Mouse (Mus musculus) CH12.LX (cell line): Measurements from ENCODE around the gene Runx3.

Experiments used
- CTCF ChIP-seq, 2 experiments: IDR thresholded peaks in 1 of 2; conservative IDR thresholded peaks in 1 of 2; 2 replicates each; pipeline ENCODE4 v1.5.1; 2011 to 2012; ENCODE audit warnings: low read depth in 2 of 2, low read length in 2 of 2, improper control_type of control experiment in 1 of 2, inconsistent platforms in 1 of 2, mild to moderate bottlenecking in 1 of 2, moderate library complexity in 1 of 2
- GABPA ChIP-seq: IDR thresholded peaks from 2 replicates; pipeline ENCODE4 v1.6.1; 2012; ENCODE audit warnings: low read depth, low read length, improper control_type of control experiment, inconsistent platforms; ENCODE audit not compliant: insufficient replicate concordance
- HCFC1 ChIP-seq: IDR thresholded peaks from 2 replicates; pipeline ENCODE4 v1.6.1; 2012; ENCODE audit warnings: low read depth, mild to moderate bottlenecking, inconsistent platforms, low read length, improper control_type of control experiment
- MEF2A ChIP-seq: IDR thresholded peaks from 2 replicates; pipeline ENCODE4 v1.6.1; 2014; ENCODE audit warnings: low read depth, mild to moderate bottlenecking, inconsistent platforms, low read length, improper control_type of control experiment, borderline replicate concordance
- MXI1 ChIP-seq: IDR thresholded peaks from 2 replicates; pipeline ENCODE4 v1.6.1; 2011; ENCODE audit warnings: mild to moderate bottlenecking, low read depth, low read length, improper control_type of control experiment
- POLR2A ChIP-seq: IDR thresholded peaks from 2 replicates; pipeline ENCODE4 v1.6.1; 2011; ENCODE audit warnings: low read depth, mild to moderate bottlenecking, improper control_type of control experiment, low read length
- SIN3A ChIP-seq: IDR thresholded peaks from 2 replicates; pipeline ENCODE4 v1.6.1; 2012; ENCODE audit warnings: low read length, improper control_type of control experiment, inconsistent platforms
- SMC3 ChIP-seq: IDR thresholded peaks from 2 replicates; pipeline ENCODE4 v1.6.1; 2011; ENCODE audit warnings: low read depth, low read length, improper control_type of control experiment

DNA sequence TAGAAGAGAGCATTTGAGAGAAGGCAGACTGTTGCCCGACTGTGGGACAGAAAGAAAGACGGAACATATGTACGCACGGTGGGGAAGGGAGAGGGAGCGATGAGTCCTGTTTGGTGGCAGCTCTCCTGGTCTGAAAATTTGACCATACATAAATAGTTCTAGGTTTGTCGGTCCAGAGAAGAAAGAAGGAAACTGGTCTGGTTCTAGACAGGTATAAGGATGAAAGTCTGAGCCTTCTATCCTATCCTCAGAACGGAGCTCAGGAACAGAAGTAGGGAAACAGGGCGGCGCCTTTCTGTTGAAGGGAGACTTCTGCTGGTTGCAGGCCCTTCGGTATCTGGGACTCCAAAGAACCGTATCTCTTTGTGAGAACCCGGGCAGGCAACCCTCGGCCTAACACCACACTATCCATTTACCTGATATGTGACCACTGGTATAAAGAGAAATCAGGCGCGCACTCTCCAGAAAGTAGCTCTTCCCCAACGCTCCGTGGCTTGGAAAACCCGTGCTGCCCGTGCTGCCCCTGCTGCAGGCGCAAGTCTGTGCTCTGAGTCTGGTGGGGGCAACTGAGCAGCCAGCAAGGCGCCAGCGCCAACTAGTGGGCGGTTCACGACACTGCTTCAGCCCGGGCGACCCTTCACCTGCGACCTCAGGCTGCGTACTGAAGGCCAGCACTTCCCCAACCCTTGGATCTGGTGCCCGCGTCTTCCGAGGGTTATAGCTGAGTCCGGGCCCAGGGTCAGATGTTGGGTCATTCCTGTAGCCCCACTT is 29.8 kb downstream of the Runx3 start:
- TF ChIP-seq HCFC1 = no peak
- TF ChIP-seq MXI1 = no peak; the same call in 1 of the 2 replicates
- no peak for TF ChIP-seq POLR2A
- TF ChIP-seq SIN3A = 0 out of 2 replicates have a peak, but pooled peaks have one; percentile 23
- TF ChIP-seq MEF2A = peak; percentile 54
- TF ChIP-seq SMC3 = peak; percentile 92
- no peak for TF ChIP-seq GABPA
- TF ChIP-seq CTCF (conservative IDR thresholded peaks at IDR 0.05 in 1 of 2, IDR thresholded peaks at IDR 0.05 in 1 of 2; ENCODE audit: low read depth in 2 of 2, low read length in 2 of 2) = peak; percentile 59 to 89
